ENCODE assay signal across 9 mouse cellular contexts in genomic region chr10:83776272-83776878, GRCm38 (mm10). TPM values are rescaled to one million over a fixed set of nuclear protein-coding genes. Genes with fewer than 3 reads are reported as not detected.
DNase-seq lines count a peak whose midpoint lies in the region; ATAC-seq and TF ChIP-seq lines count a peak whose summit lies in the region.
"Had no signal": no experiment of that assay in that cellular context is flagged by ENCODE, and none has a peak within 500 bp of the region (broad histone marks: within the 10 kb centered on the region; RNA-seq: fewer than 3 reads in every experiment).

No protein-coding gene starts in this region.

- H3K4me2 ChIP-seq in kidney, embryonic 14.5 days (replicated peaks; ENCODE audit: low read depth, low read length) = no peak overlapping the region
- peak overlapping the region; percentile 23; the same call in 1 of the 2 replicates for H3K4me2 ChIP-seq in limb, embryonic 14.5 days (replicated peaks; ENCODE audit: low read depth, low read length, severe bottlenecking)
- H3K4me2 ChIP-seq: midbrain, embryonic 12.5 days had no signal

- no peaks in the 10 kb centered on the region for H3K79me2 ChIP-seq in MEL (ENCODE audit: control insufficient read depth, insufficient read depth, low read length, poor library complexity)

- TF ChIP-seq RAD21 in MEL (IDR thresholded peaks at IDR 0.05; ENCODE audit: low read depth, low read length) = peak; percentile 82

- no peak overlapping the region for H3K27ac ChIP-seq in MEL (ENCODE audit: control insufficient read depth, low read depth, low read length)
- H3K27ac ChIP-seq in kidney, embryonic 14.5 days (ENCODE audit: low read depth, low read length) = no peak overlapping the region
- H3K27ac ChIP-seq in limb, embryonic 14.5 days (replicated peaks; ENCODE audit: low read depth, low read length) = no peak overlapping the region
- H3K27ac ChIP-seq: midbrain, embryonic 12.5 days had no signal

- no peaks in the 10 kb centered on the region for H3K4me1 ChIP-seq in MEL (ENCODE audit: control insufficient read depth in 1 of 2, insufficient read depth in 2 of 2, low read length in 2 of 2)
- no peaks in the 10 kb centered on the region for H3K4me1 ChIP-seq in kidney, embryonic 14.5 days (ENCODE audit: control insufficient read depth, insufficient read depth, low read length)
- H3K4me1 ChIP-seq in limb, embryonic 14.5 days (ENCODE audit: control insufficient read depth, insufficient read depth, low read length) = no peaks in the 10 kb centered on the region
- H3K4me1 ChIP-seq: midbrain, embryonic 12.5 days had no signal

- H3K9ac ChIP-seq in MEL (ENCODE audit: control insufficient read depth, low read depth, low read length, poor library complexity, severe bottlenecking) = no peak overlapping the region
- no peak overlapping the region for H3K9ac ChIP-seq in kidney, embryonic 14.5 days (ENCODE audit: low read depth, low read length)
- H3K9ac ChIP-seq in limb, embryonic 14.5 days (ENCODE audit: low read depth, low read length, severe bottlenecking) = no peak overlapping the region
- H3K9ac ChIP-seq: midbrain, embryonic 12.5 days had no signal

- 0 out of 2 replicates have a peak, but pooled peaks have one; percentile 16 for ATAC-seq in kidney, embryonic 14.5 days (ENCODE audit: low FRiP score, low TSS enrichment)
- peak; percentile 55; the same call in 1 of the 2 replicates for ATAC-seq in limb, embryonic 14.5 days (ENCODE audit: low FRiP score, low read depth)
- no peak; the same call in 1 of the 2 replicates for ATAC-seq in megakaryocyte, adult 5-6 weeks (ENCODE audit: poor library complexity, severe bottlenecking)

- no peaks in the 10 kb centered on the region for H3K27me3 ChIP-seq in MEL (ENCODE audit: control insufficient read depth in 1 of 2, insufficient read depth in 2 of 2, low read length in 2 of 2)
- no peaks in the 10 kb centered on the region for H3K27me3 ChIP-seq in kidney, embryonic 14.5 days (ENCODE audit: control insufficient read depth, insufficient read depth, low read length)
- H3K27me3 ChIP-seq in limb, embryonic 14.5 days (ENCODE audit: control insufficient read depth, insufficient read depth, low read length) = no peaks in the 10 kb centered on the region
- H3K27me3 ChIP-seq: midbrain, embryonic 12.5 days had no signal

- H3K36me3 ChIP-seq in MEL (ENCODE audit: control insufficient read depth in 1 of 2, insufficient read depth in 2 of 2, low read length in 2 of 2) = no peaks in the 10 kb centered on the region
- H3K36me3 ChIP-seq in kidney, embryonic 14.5 days (ENCODE audit: control insufficient read depth, insufficient read depth, low read length) = no peaks in the 10 kb centered on the region
- no peaks in the 10 kb centered on the region for H3K36me3 ChIP-seq in limb, embryonic 14.5 days (ENCODE audit: control insufficient read depth, insufficient read depth, low read length)
- H3K36me3 ChIP-seq: midbrain, embryonic 12.5 days had no signal

- TF ChIP-seq EP300 in MEL (IDR thresholded peaks at IDR 0.05; ENCODE audit: low read depth in 1 of 2, low read length in 2 of 2) = no peak

- 40% methylated on average over 11 of the region's 11 CpGs for WGBS in kidney, embryonic 14.5 days
- WGBS in limb, embryonic 14.5 days = 45% methylated on average over 11 of the region's 11 CpGs

- TF ChIP-seq CTCF in MEL (IDR thresholded peaks at IDR 0.05 in 2 of 3, conservative IDR thresholded peaks at IDR 0.05 in 1 of 3; ENCODE audit: control insufficient read depth in 1 of 3, insufficient read depth in 1 of 3, low read depth in 2 of 3, low read length in 3 of 3, poor library complexity in 1 of 3, severe bottlenecking in 1 of 3) = peak; percentile 64 to 77 (median 72)

- peak overlapping the region; percentile 2 to 15; a peak in 2 of 4 replicates for H3K4me3 ChIP-seq in MEL (ENCODE audit: control insufficient read depth in 1 of 2, insufficient read depth in 1 of 2, low read depth in 2 of 2, low read length in 2 of 2)
- no peak overlapping the region for H3K4me3 ChIP-seq in kidney, embryonic 14.5 days (ENCODE audit: low read length)
- no peak overlapping the region; the same call in 1 of the 2 replicates for H3K4me3 ChIP-seq in limb, embryonic 14.5 days (replicated peaks; ENCODE audit: low read length)
- H3K4me3 ChIP-seq: midbrain, embryonic 12.5 days had no signal

- DNase-seq in CD4-positive helper T cell, adult 2 months (ENCODE audit: low read depth, low spot score) = peak; percentile 30
- DNase-seq in MEL (ENCODE audit: low read depth, low spot score) = peak; percentile 67
- peak; percentile 71 to 75 for DNase-seq in cerebellum, adult 18-20 months
- DNase-seq in frontal cortex, adult 2 months (ENCODE audit: extremely low spot score in 1 of 2, low spot score in 1 of 2) = peak; percentile 31 to 86
- DNase-seq in limb, embryonic 14.5 days (ENCODE audit: low spot score) = peak; percentile 89
- peak; percentile 74 for DNase-seq in right cerebral cortex, adult 18-20 months

- no peaks in the 10 kb centered on the region for H3K9me3 ChIP-seq in MEL (replicated peaks; ENCODE audit: insufficient read depth, low read length)
- no peaks in the 10 kb centered on the region; the same call in 1 of the 2 replicates for H3K9me3 ChIP-seq in kidney, embryonic 14.5 days (ENCODE audit: control insufficient read depth, low read length)
- no peaks in the 10 kb centered on the region for H3K9me3 ChIP-seq in limb, embryonic 14.5 days (ENCODE audit: control insufficient read depth, low read length)

- TF ChIP-seq POLR2A in MEL (IDR thresholded peaks at IDR 0.05; ENCODE audit: control insufficient read depth in 1 of 2, insufficient read depth in 1 of 2, low read depth in 1 of 2, low read length in 2 of 2, poor library complexity in 1 of 2) = no peak
- TF ChIP-seq POLR2A in limb, embryonic 14.5 days (IDR thresholded peaks at IDR 0.05; ENCODE audit: borderline replicate concordance, extremely low read depth, insufficient read depth, insufficient read length) = no peak

TF ChIP-seq in MEL, 35 proteins besides CTCF, POLR2A, EP300 and RAD21:
- TF ChIP-seq ZKSCAN1 (IDR thresholded peaks at IDR 0.05; ENCODE audit: low read depth, low read length) = peak; percentile 27; the same call in 1 of the 2 replicates
- peak; percentile 72 for TF ChIP-seq ZC3H11A (IDR thresholded peaks at IDR 0.05; ENCODE audit: low read depth, low read length)
- TF ChIP-seq BHLHE40 (IDR thresholded peaks at IDR 0.05; ENCODE audit: borderline replicate concordance, low read depth, low read length) = 0 out of 2 replicates have a peak, but pooled peaks have one; percentile 14
- peak; percentile 78 for TF ChIP-seq SMC3 (IDR thresholded peaks at IDR 0.05; ENCODE audit: low read depth, low read length)
- peak; percentile 99 for TF ChIP-seq ZNF384 (IDR thresholded peaks at IDR 0.05; ENCODE audit: low read depth, low read length)
- no peak for TF ChIP-seq UBTF (IDR thresholded peaks at IDR 0.05; ENCODE audit: borderline replicate concordance, insufficient read depth, low read depth, low read length)

RNA-seq across cellular contexts. Expression of gene 1500009L16Rik, which starts 53.7 kb away (rescaled TPM):
- not detected in 2 replicates for total RNA-seq in MEL (2012; rRNA removed)
- polyA plus RNA-seq in MEL (2012; ENCODE audit: insufficient read depth in 1 of 2, insufficient read length in 2 of 2, low read depth in 1 of 2, low replicate concordance in 2 of 2, missing spikeins in 1 of 2) = not detected
- polyA plus RNA-seq in frontal cortex, adult 2 months (2012; rRNA removed) = 20.6 and 24.0 TPM in 2 replicates
- 32.9 and 46.8 TPM in 2 replicates for polyA plus RNA-seq in kidney, embryonic 14.5 days (2014; fragmentation: Nextera tagmentation; extraction: Ambion mirVana)
- 19.8 and 20.2 TPM in 2 replicates for polyA plus RNA-seq in limb, embryonic 14.5 days (2012; rRNA removed)
- 27.1 and 29.9 TPM in 2 replicates for polyA plus RNA-seq in limb, embryonic 14.5 days (2014; fragmentation: Nextera tagmentation; extraction: Ambion mirVana)
- 0.41 and 0.69 TPM in 2 replicates for total RNA-seq in megakaryocyte, adult 5-6 weeks (2015)
- 0.11 TPM in 1 of 2 replicates, not detected in the other for total RNA-seq in megakaryocyte, adult 5-6 weeks (2017)

Comparison
In these comparisons a context has a peak if more than half of its experiments do, and no peak if none do; other contexts are left out.
1. DNase-seq: peak in every context shown above with its lines; median percentile 89 in limb, embryonic 14.5 days; 74 in right cerebral cortex, adult 18-20 months; 73 in cerebellum, adult 18-20 months; 67 in MEL; 58 in frontal cortex, adult 2 months; 30 in CD4-positive helper T cell, adult 2 months.
2. H3K4me3 ChIP-seq: peak in MEL (2 of 2); none in kidney, embryonic 14.5 days (single experiment) and limb, embryonic 14.5 days (single experiment).
3. RNA of gene 1500009L16Rik, which starts 53.7 kb away (polyA plus RNA-seq): 32.9 to 46.8 TPM in kidney, embryonic 14.5 days, 19.8 to 29.9 TPM in limb, embryonic 14.5 days and 20.6 to 24.0 TPM in frontal cortex, adult 2 months; not detected in MEL; every median in the first group is over 10 times any median in the second.